Mouse (Mus musculus) T-helper 1 cell (primary cell): ENCODE results near the gene Cd93.

ENCODE experiments used
- in situ Hi-C: fragments of 300-600 bp; cut with MboI, MseI; formaldehyde crosslinking; loops from one replicate; pipeline ENCODE4 v1.15.1; 2025; ENCODE audit warnings: high pct_unique_total_duplicates

Gene Cd93

DNA sequence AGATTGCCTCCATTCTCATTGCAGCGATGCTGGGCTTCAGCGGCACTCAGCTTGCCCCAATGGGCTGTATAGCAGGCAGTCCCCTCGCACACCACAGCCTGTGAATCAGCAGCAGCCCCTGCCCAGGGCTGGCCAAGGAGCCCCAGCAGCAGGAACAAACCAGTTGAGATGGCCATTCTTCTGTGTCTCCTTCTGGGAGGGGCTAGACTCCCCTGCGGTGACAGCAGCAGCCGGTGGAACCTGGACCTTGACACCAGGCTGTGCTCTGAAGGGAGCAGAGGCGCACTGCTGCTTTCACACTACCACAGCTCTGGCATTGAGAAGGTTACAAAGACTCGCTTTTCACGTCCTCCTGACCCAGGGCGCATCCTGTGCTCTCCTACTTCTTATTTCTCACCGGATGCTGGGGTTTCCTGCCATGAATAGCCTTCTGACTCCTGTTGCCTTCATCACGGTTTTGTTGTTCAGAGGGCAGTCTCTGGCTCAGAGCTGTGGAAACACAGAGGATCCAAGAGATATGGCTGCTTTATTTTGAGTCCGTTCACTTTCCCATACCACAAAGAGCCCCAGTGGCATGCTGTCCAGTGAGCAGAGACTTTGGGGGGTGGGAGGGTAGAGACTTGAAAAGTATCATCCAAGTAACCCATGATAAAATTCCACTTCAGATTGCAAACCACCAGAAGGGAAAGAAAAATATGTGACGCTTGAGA is at the start of gene Cd93:
Gene Cd93 (minus strand): TSS at position 315 of the 710 bp plus-strand sequence.
- in situ Hi-C loops: no loop called here

DNA sequence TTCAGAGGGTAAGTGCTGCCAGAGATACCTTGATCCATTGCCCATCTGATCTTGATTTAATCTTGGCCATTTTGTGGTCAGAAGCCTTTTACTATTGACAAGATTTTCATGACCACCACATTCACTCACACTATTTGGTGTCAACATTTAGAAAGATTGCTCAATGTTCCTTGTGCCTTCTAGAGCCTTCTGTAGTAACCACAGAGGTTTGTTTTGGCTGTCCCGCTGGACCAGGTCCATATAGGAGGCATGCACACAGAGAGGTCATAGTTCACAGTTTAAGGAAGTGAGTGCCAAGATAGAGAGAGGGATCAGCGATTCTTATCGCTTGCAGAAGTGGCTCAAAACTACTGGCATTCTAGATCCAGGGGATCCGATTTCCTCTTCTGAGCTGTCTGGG is 48.7 kb upstream of the Cd93 start:
- in situ Hi-C loops: no loop called here

DNA sequence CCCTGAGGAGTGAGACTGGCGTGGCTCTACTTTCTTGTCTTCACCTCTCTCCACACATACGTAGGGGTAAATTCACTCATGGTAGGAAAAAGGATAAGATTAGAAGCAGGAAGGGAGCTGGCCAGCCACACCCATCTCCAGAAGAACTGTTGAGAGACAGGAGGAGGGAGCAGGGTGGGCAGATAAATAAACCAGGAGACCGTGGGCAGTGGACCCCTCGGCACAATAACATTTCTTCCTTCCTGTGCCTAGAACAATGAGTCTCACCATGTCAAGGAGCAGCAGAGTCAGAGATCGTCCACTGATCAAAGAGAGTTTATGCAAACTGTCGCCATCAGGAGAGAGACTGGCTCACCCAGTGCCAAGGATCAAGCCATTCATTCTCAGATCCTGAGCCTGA is 46.8 kb upstream of the Cd93 start:
- in situ Hi-C loops: no loop called here

DNA sequence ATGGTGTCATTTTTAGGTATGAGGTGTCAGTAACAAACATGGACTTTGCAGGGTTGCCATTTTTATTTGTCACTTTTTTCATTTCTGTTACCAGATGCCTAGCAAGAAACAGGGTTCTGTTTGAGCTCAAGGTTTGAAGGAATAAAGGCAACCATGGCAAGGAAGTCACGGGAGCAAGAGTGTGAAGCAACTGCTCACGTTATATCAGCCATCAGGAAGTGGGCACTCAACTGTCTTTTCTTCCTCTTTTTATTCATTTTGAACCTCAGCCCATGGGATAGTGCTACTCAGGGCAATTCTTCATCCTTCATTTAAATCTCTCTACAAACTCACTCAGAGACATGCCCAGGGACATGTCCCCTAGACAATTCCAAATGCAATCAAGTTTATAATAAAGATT is 45.5 kb upstream of the Cd93 start:
- in situ Hi-C loops: no loop called here

DNA sequence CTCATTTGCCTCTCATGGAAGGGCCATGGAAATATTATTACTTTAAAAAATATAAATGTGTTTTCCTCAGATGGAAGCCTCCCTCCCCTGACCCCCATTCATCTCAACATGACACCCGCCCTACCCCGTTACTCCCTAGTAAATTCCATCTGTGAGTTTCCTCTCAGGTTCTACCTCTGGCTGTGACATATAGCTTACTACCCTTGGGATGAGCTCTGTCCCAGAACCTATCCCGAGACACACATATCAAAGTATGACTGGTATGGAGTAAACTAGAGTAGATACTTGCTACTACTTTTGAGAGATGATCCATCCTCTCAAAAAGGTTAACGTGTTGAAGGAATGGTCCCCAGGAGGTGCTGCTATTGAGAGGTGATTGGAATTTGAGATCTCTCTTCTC is 42.2 kb upstream of the Cd93 start:
- in situ Hi-C loops: no loop called here

DNA sequence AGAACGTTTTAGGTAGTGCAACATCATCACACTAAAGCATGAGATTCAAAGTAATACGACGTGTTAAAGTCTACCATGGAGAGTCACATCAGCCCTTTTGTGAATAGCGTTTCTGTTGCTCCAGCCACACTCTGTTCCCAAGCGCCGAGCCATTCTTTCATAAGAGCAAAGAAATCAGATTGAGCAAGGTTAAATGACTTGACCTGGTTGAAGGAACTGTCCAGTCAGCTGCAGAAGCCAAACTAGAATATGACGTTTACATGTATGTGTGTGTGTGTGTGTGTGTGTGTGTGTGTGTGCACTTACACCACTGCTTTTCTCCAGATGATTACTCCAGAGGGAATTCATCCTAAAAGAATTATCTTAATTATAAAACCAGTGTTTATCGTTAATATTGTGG is 37.0 kb upstream of the Cd93 start:
- in situ Hi-C loops: no loop called here

DNA sequence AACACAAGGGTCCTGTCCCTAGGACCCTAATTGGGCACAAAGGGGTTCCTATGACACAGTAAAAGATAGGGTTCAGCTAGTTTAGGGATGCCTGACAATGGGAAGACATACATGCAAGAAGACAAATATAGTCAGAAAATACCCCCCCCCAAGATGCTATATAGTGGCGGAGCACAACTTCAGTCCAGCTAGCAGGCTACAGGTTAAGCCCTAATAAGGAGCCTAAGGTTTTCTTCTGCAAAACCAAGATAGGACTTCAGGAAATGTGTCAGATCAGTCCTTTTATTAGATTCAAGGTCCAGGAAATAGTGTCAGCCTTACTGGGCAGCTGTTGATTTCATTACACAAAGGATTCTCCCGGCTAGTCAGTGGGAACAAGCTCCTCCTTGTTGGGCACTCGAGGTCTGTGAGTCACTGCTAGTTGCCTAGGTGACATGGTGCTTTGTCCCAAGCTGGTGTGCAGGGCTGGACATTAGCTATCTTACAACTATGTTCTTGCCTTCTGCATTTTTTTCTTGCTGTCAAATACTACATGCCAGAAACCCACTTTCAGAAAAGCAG is 34.9 kb upstream of the Cd93 start:
- in situ Hi-C loops: no loop called here

DNA sequence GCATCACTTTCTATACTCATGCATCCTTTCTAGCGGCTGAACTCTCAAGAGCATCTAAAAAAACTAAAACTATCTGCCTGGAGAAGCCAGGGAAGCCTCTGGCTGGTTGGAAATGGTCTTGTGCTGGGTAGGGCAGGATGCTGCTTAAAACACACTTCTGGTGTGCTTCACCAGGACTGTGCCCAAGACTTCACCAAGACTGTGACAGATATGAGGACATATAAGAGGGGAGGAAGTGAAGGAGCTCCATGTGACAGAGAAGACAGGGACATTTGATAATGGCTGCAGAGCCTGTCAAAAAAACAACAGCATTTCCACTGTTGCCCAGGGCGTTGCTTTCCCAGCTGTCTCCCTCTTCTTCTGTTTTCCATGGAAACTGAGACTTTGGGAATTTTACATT is 34.0 kb upstream of the Cd93 start:
- in situ Hi-C loops: no loop called here

DNA sequence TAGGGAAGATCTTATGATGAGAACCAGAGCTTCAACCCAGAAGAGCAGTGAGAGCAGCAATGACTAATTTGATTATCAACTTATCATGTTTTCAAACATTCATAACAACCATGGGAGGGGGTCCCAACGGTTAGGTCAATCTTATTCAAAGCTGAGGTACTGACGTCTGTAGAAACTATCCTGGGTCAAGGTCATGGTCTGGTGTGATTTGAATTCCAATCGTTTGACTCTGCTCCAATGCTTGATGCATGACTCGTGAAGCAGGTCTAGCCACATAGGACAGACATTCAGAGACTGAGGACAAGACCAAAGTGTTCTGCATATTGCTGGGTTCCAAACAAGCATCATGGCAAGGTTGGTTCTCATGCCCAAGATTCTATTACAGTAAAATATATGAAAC is 33.2 kb upstream of the Cd93 start:
- in situ Hi-C loops: no loop called here

DNA sequence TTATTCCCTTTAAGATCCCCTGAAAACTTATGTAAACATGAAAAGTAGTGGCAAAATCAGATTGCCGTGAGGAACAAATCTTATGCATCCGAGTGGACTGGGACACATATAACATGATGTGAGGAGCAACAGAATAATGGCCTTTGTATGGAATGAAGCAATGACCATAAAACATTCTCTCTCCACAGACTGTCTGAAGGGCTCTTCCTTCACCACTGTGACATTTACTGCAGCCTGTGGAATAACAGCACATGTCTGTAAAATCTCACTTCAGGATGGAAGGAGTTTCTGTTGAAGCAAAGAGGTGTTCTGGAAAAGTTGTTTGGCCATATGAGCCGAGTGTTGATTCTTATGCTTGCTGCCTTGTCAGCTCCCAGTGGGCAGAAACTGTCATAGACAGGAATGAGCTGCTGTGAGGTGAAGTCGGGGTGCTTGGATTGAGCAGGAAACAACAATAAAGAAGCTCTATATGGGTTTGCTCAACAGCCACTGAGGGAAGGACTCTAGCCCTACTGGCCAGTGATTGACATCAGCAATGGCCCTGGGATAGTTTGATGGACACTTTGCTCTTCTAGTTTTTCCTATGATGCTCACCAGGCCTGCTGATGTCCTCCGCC is 32.6 kb upstream of the Cd93 start:
- in situ Hi-C loops: no loop called here

DNA sequence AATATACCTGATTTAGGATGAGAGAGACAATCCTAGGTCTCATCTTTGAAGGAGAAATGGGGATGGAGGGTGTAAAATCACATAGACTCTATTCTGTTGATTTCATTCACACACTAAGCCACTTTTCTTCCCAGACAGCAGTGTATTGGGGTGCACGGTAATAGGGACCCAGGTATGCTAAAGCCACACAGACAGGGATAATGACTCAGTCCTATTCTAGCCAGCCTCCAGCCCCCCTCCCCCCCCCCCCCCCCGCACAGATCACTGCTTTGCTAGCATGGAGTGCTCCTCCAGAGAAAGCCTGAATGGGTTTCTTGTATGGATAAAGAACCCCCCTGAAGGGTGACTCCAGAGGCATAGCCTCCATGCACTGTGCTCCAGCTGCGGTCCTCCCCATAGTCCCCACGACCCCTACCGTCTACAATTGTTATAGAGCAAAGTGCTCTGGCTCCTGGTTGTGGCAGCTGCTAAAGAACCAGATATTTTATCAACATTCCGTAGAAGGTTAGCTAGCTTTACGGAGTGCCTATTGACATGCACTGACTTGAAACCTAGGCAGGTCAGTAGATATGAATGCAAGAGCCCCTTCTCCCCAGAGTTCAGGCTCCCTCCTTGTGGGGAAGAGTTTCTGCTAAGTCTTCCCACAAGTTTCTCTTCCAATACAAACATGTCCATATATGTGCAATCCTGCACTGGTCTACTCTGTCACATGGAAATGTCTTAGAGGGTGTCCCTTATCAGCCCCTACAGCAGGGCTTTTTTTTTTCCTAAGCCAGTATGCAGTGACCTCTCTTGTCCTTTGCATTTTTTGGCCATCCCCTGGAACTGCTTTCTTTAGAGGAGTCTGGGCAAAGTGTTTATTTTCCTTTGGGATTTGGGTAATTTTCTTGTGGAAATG is 26.2 kb upstream of the Cd93 start:
- in situ Hi-C loops: no loop called here

DNA sequence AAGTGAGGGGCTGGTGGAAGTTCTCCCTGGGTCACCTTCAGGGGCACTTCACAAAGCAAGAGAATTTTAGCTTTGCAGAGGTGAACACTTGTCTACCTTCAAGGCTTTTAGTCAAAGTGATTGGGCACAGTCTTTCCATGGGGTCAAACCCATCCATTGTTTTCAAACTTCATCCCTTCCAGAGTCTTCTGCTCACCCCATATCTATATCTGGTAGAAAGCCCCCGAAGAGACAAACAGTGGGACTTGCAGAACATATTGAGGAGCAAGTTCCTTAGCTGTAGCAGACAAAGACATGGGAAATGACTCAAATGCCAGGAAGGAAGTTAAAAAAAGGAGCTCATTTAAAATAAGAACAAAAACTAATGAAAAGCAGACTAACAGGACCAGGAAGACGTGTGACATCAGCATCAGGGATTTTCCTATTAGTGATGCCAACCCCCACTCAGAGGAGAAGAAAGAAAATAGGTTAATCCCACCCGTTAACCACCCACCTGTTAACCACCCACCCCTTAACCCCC is 24.6 kb upstream of the Cd93 start:
- in situ Hi-C loops: no loop called here

DNA sequence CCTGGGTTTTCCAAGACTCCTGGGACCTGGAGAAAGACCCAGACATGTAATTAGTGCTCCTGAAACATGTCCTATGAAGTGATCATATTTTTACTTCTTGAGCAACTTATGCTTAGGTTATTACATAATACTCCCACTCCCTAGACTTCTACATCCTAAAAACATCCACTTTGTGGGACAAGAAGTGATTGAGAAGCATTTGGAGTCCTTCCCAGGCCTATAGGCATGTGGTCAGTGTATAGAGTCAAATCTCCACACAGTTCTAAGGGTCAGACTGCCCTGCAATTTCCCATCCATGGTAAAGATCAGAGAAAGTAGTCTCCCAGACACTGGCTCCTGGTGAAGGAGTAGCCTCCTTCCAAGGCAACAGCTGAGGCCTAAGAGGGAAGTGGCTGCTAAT is 12.0 kb upstream of the Cd93 start:
- in situ Hi-C loops: no loop called here

DNA sequence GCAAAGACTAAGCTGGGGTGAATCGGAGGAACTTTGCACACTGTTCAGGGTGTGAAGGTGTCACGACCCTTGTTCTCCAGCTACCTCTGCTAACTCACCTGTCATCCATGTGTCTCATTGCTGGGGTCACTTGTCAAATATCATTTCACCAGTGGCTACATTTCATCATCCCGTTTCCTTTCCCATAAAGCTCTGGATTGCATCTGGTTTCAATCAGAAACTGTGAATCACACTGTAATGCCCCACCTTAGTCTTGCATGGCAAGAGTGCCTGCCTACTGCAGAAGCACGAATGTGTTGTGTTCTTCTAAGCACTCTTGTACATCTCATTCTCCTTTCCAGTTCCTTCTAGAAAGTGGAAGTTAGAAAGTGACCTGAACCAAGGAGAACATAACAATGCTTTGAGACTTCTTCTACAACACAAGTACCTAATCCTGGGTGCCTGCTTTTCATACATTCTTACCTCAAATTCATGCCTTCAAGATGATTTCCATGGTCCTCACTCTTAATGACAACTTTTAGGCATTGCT is 10.7 kb upstream of the Cd93 start:
- in situ Hi-C loops: no loop called here

DNA sequence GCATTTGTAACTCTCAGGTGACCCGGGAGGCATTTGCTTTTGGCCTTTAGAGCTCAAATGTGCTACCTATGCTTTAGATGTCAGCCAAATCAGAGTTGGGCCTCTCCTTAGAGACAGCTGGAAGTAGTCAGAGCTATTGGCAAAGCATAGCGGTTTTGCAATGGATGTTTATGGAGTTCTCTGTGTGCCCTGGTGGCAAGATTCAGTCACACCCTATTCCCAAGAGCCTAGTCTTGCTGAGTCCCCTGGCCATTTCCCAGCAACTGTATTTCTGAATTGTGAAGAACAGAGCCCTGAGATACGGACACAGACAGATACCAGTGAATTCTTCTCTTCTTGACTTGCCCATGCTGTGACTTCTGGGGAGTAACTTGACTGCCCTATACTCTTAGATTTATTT is 9.7 kb upstream of the Cd93 start:
- in situ Hi-C loops: no loop called here

DNA sequence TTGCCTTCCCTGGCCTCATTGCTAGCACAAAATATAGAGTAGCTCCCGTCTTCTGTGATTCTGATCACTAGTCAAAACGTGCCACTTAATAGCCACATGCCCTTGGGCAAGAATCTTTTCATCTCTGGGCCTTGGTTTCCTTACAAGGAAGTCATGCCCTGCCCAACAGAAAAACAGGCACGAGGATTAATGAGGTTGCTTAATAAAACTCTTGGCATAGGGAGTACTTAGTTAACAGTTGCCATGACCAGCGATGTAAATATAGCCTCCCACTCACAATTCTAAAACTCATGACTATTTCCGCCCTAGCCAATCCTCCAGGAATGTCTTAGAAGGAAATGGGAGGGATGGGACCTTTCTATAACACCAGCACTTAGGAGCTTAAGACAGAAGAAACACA is 8.1 kb upstream of the Cd93 start:
- in situ Hi-C loops: no loop called here

DNA sequence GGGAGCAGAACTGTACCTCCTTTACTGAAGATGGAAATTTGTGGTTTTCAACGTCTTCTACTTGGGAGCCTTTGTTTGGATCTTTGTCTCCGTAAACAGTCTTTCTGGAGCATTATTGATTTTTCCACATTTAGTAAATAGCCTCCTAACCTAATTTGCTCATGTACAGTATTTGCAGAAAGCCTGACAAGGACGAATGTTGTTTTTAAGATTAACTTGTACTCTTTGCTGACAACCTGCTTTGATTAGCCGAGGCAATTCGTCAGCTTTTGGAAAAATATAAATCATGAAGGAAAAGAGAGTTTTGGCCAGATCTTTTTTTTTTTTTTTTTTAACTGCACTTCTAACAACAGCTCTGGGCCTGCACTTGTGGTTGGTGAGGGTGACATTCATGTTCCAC is 7.3 kb upstream of the Cd93 start:
- in situ Hi-C loops: no loop called here

DNA sequence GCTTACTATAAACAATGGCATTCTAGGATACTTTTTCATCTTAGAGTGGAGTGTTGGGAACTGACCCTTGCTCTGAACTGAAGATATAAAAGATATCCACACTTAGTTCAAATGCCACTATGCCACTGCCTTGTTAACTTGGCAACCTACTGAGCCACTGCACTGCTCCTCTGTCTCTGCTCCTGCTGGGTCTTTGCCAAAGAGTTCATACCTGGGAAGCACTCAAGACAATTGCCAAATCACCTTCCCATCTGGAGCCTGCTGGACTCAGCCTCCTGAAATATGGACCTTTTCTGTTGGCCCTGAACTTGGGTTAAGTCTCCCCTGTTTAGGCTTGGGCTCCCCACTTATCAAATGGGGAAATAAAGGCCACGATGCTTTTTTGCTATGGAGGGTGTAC is 6.3 kb upstream of the Cd93 start:
- in situ Hi-C loops: no loop called here

DNA sequence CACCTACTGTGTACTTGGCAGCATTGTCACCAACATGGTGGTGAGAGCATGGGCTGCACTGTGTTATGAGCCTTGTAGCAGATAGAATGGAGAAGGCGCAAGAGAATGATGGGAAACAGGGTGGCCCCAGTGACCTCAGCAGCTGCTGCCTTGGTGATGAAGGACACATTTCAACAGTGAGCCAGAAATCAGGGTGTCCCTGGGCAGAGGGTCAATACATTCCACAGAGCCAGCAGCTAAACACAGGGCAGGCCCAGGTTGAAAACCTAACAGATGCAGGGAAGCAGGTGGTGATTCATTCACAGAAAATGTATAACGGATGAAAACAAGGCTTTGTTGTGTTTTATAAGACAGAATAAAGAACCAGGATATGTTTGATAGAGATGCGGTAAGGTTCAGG is 3.1 kb upstream of the Cd93 start:
- in situ Hi-C loops: no loop called here

DNA sequence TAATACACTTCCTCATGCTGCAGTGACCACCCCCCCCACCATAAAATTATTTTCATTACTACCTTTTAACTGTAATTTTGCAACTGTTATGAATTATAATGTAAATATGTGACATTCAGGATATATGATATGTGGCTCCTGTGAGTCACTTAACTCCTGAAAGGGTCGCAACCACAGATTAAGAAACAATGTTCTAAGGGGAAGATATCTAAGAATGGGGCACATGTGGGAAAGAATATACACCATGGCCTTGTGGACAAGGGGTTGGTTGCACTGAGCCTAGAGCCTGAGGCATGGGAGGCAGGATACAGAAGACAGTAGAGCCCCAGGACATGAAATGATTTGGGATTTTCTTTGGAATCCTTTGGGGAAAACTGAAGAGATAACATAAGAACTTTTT is 2.3 kb upstream of the Cd93 start:
- in situ Hi-C loops: no loop called here

DNA sequence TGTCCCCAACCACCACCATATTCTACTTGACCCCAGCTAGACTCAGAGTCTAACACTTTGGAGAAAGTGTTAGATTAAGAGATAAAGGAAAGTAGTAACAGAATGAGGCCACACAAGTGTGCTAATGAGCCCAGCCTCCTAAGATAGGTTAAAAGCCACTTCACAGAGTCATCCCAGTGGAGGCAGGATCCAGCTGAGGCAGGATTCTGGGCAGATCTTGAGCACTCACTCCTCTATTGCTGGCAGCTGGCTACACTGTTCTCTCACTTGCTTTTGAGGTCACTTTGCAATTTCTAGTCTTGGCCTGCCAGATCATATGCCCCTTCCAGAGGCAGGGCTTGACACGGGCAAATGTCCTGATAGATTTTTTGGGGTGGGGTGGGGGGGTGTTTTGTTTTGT is 1.1 kb upstream of the Cd93 start:
- in situ Hi-C loops: no loop called here

DNA sequence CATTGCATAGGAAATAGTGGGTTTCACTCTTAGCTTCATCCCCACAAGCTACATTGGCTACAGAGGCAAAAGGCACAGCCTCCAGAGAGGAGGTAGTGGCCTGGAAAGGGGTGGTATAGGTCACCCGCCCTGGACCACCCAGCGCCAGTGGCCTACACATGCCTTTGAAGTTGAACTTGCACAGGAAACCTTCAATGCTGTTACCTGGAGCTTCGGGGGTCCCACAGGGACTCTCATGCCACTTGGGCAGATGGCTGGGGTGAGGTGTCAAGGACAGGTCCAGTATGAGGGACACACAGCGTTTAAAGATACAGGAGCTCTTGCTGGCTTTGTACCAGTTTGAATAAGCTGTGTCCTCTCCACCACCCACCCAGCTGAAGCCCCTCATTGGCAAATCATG is 653 bp downstream of the Cd93 start:
- in situ Hi-C loops: no loop called here
